Mouse (Mus musculus) CD8-positive naive resting alpha-beta T cell, adult 57 days (primary cell): ENCODE measurements around the gene Ccr10. TPM values are rescaled to one million over a fixed set of nuclear protein-coding genes. Genes with fewer than 3 reads are reported as not detected.

Experiments used
- total RNA-seq: library from RNA; stranded (reverse); gene quantifications from one replicate; pipeline ENCODE4 v1.2.4, GENCODE M21; 2023

The Ccr10 gene
- not detected for total RNA-seq

DNA sequence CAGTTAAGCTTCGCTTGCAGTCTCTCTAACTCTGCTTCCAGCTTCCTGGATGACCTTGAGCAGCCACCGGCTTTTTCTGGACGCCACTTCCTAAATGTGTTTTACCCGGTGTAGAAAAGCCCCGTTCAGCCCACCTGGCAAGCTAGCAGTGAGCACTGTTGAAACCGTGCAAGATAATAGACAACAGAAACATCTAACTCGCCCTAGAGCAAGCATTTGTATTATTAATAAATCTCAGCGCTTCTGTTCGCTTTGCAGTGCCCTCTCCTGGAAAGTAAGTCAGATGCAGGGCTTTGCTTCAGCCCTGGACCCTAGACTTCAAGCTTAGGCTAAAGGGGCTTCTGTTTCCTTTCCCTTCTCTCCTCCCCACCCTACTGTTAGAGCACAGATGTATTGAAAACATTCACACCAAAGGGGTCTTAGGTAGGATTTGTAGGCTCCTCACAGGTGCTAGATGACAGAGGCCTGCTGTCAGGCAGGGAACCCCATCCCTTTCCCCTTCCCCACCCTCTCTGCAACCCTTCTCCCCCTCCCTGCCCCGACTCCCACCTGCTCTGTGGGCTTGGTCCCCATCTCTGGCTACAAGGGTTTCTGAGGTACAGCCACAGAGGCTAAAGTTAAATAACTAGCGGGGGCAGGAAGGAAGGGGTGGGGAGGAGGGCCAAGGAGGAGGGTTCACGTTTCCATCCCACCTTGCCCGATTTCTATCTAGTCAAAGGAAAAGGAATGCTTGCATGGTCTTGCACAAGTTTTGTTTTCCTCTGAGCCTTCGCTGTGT lies at the start of gene Ccr10:
TSS of gene Ccr10 (minus strand) at position 593 of the 778 bp plus-strand sequence.

GRCm38 (mm10) chr11:101170811-101171610 lies 4.2 kb downstream of the Ccr10 start, which contains the start of gene Plekhh3:
Gene Plekhh3, minus strand, starts transcription at chr11:101171351.

DNA sequence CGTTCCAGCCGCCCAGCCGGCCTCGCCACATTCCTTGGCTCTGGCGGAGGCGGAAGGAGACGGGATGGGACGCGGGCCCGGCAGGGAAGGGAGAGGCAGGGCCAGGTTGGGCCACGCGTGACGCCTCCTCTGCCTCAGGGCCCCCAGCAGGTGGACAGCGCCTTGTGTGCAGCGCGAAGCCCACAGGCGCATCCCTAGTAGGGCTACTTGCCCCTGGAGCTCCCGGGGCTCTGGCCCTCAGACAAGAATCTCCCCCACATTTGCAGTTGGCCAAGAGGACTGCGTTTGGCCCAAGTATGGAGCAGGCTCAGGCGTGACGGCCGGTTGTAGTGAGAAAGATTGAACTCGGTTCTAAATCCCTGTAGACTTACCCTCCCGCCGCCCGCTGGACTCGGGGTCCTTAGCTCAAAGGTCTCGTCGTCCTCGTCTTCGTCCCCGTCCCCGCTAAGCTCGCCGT lies 4.9 kb downstream of the Ccr10 start, which contains the start of gene Cntnap1:
TSS of gene Cntnap1 (plus strand) at position 170 of the 457 bp plus-strand sequence.

GRCm38 (mm10) chr11:101155728-101156371 lies 19.4 kb downstream of the Ccr10 start, which contains the start of gene Tubg2:
Gene Tubg2, plus strand, starts transcription at chr11:101155907.

Other genes with a start within 250 kb of the Ccr10 start
- gene Stat3, start 235.9 kb downstream of the Ccr10 start, total RNA-seq = 216 TPM
- 0.18 TPM for gene Cavin1, start 204.6 kb downstream of the Ccr10 start, total RNA-seq
- 8.4 TPM for gene Atp6v0a1, start 166.0 kb downstream of the Ccr10 start, total RNA-seq
- gene Naglu, start 105.4 kb downstream of the Ccr10 start, total RNA-seq = 10.8 TPM
- gene Hsd17b1, start 97.0 kb downstream of the Ccr10 start, total RNA-seq = 1.3 TPM
- gene Coasy, start 92.9 kb downstream of the Ccr10 start, total RNA-seq = 12.5 TPM
- gene Mlx, start 88.2 kb downstream of the Ccr10 start, total RNA-seq = 43.0 TPM
- 3.8 TPM for gene Psmc3ip, start 80.0 kb downstream of the Ccr10 start, total RNA-seq
- gene Retreg3, start 55.5 kb downstream of the Ccr10 start, total RNA-seq = 78.7 TPM
- 14.5 TPM for gene Tubg1, start 55.5 kb downstream of the Ccr10 start, total RNA-seq
- 2.5 TPM for gene Tubg2, start 19.5 kb downstream of the Ccr10 start, total RNA-seq
- gene Cntnap1, start 4.9 kb downstream of the Ccr10 start, total RNA-seq = not detected
- 0.28 TPM for gene Plekhh3, start 4.1 kb downstream of the Ccr10 start, total RNA-seq
- 89.3 TPM for gene Ezh1, start 51.0 kb upstream of the Ccr10 start, total RNA-seq
- gene Ramp2, start 70.6 kb upstream of the Ccr10 start, total RNA-seq = 0.40 TPM
- gene Vps25, start 78.3 kb upstream of the Ccr10 start, total RNA-seq = 71.7 TPM
- 2.8 TPM for gene Wnk4, start 85.1 kb upstream of the Ccr10 start, total RNA-seq
- gene Cntd1, start 103.6 kb upstream of the Ccr10 start, total RNA-seq = not detected
- gene Coa3, start 103.7 kb upstream of the Ccr10 start, total RNA-seq = 35.6 TPM
- gene Becn1, start 126.8 kb upstream of the Ccr10 start, total RNA-seq = 196 TPM
- 118 TPM for gene Psme3, start 140.8 kb upstream of the Ccr10 start, total RNA-seq
- gene Aoc2, start 149.6 kb upstream of the Ccr10 start, total RNA-seq = 24.1 TPM
- gene Aoc3, start 155.2 kb upstream of the Ccr10 start, total RNA-seq = 1.2 TPM
- gene G6pc, start 192.1 kb upstream of the Ccr10 start, total RNA-seq = not detected
- gene Aarsd1, start 242.2 kb upstream of the Ccr10 start, total RNA-seq = 23.4 TPM
- gene Gm27029, start 249.4 kb upstream of the Ccr10 start, total RNA-seq = 2.0 TPM
- 23.9 TPM for gene Rundc1, start 249.6 kb upstream of the Ccr10 start, total RNA-seq
- 7.1 TPM for gene Ptges3l, start 249.9 kb upstream of the Ccr10 start, total RNA-seq